Mouse (Mus musculus): Measurements from ENCODE around the gene Msl1.

The Msl1 gene

DNA sequence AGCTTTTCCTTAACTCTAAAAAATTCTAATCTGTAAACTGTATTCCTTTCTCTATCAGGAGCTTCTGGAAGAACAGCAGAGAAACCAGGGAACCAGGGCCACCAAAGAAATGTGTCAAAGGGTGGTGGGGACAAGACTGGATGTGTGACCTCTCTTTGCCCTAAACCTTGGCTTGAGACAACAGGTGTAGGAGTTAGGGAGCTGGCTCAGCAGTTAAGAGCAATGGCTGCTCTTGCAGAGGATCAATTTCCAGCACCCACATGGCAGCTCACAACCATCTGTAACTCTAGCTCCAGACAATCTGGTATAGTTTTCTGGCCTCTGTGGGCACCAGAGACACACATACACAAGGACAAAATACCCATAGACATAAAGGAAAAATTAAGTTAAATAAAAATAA, 17.4 kb upstream of the Msl1 start:
- no peak for DNase-seq

DNA sequence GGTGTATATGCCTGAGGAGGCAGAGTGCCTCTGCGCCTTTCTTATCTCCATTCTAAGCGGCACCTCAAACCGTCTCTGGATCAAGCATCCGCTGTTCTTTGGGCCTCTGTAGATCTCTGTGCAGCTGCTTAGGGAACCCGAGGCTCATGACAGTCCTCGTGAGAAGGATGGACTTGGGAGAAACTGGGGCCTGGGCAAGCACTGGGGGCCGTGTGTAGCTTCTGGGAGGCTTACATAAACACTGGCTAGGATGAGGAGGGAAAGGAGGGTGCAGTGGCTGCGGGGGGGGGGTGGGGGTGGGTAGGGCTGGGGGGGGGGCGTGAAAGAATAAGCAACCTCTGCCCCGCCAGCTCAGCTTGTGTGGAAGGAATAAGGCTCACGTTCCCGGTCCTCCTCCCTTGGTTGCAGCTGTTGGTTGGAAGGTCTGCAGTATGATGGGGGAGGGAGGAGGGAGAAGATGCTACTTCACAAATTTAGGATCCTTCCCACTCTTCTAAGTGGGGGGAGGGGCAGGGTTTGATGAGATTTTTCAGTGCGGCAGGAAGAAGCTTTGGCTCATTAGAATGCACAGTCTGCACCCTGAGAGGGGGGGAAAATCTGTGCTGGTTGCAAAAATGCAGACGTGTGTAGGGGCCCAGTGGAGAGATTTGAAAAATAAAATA, 13.3 kb upstream of the Msl1 start:
- DNase-seq = peak; percentile 78

DNA sequence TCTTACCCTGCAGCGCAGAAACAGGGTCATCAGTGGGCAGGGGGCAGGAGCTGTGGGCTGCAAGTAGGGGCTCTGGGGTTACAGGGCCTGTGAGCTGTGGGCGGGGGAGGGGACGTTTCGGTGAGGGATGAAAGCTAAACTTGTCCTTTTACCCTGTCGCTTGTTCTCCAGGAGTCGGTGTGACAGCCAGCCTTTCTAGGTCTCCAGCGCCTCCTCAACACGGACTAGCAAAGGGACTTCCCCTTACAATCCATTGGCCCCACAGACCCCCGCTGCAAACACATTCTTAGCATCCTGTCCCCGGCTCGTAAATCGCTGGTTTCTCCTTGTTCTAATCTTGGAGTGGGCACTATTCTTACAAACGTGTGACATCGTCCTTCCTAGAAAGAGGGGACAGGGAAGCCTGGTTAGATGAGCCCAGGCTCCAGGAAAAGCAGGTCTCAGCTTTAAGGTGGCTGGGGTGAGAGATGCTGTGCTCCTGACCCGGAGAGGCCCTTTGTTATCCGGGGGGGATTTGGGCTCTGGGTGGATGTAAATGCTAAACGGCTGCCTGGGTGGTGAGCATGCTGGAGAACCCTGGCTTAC, 12.6 kb upstream of the Msl1 start:
- DNase-seq = no peak

DNA sequence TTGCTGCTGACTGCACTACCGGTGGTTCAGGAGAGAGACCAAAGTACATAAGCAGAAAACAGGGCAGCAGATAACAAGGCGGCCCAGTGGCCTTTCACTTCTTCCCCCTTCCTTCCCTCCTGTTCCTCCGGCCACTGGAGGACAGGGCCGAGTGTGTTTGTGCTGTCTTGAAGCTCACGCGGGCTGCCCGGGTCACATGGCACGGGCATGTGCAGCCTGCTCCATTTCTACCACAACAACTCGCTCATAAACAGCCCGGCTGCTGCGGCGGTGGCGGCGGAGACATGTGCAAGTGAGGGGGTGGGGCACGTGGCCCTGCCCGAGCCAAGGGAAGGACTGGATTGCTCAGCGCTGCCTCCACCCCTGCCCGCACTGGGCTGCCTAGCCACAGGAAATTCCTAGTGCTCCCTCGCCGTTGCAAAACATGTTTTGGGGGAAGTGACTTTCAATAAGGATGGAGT, 12.1 kb upstream of the Msl1 start:
- peak; percentile 98 for DNase-seq

DNA sequence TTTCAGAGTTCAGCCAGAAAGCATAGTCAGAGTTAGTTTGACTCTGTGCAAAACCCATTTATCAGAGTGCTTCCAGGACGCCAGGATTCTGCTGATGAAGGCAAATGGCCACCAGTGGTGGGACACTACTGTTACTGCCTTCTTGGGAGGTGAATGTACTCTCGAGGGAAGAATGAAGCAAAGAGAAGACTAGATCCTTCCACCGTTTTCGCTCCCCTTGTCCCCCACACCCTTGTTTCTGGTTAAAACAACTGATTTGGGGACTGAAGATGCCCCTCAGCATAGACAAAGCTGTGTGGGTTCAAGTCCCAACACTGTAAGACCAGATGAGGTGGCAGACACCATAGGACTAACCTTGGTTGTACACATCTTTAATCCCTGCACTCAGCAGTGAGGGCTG, 11.2 kb upstream of the Msl1 start:
- peak; percentile 63 for DNase-seq

DNA sequence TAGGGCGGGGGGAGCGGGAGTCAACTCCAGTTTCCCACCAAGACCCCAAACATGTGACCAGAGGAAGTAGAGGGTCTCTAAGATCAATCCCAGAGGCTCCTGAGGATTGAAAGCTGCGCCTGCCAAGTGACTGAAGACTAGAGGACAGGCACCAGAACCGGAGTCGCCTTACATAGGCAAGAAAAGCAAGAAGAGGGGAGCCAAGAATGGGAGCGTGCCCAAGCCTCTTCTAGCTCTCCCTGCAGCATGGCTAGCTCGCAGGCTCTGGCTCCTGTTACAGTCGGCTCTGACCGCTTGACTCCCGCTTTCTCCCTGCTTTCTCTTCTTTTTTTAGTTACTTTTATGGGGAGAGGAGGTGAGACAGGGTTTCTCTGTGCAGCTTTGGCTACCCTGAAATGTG, 10.1 kb upstream of the Msl1 start:
- no peak for DNase-seq

DNA sequence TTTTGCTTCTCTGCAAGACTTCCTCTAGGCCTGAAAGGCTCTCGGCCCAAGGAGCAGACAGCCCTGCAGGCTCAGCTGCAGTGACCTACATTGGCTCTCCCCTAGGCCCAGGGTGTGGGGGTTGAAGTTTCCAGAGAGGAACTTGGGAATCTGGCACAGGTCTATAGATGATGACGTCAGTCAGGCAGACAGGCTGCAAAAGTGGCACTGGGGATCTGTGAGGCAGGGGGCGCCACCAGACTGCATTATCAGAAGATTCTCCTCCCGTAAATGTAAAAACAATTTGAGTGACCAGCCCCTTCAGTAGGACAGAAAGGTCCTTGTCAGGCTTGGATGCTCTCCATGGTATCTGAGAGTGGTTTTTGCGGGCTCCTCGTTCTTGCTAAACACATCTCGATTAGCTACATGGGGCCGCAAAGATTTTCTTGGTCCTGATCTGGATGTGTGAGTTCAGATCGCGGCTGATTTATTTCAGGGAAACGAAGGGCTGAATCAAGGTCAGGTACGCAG, 9.5 kb upstream of the Msl1 start:
- DNase-seq = peak; percentile 93

DNA sequence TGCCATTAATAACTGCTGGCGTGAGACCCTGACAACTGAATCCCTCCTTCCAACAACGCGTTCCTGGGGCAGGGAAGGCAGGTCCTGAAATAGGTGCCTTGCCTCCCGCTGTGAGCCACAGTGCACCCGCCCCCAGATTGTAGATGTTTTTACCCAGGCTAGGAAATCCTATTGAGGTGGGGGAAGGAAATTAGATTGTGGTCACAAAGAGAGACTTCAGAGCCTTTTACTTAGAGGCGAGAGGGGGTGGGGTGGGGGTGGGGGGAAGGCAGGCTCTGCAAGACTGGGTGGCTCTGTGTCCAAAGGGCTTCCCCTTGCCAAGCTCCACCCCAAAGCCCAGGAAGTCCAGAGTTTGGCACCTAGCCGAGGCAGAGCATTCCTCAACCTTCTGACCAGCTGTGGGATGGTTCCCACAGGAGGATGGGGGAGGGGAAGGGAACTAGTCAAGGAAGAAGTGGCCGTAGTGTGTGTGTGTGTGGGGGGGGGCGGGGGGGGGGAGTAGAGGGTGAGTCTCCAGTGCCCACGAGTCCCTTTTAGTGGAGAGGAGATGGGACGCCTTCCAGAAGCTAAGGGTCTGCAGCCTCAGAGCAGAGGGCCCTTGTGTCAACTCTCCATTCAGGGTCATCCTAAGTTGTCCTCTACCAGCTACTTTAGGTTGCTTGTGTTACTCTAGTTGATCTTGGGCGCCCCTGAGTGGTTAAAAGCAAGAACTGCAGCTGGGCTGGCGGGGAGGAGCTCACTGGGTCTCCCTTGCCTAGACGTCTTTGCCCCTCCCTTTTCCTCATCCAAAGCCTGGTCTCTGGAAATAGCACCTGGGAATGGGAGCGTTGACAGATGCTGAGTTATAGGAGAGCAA, 8.7 kb upstream of the Msl1 start:
- peak; percentile 99 for DNase-seq

DNA sequence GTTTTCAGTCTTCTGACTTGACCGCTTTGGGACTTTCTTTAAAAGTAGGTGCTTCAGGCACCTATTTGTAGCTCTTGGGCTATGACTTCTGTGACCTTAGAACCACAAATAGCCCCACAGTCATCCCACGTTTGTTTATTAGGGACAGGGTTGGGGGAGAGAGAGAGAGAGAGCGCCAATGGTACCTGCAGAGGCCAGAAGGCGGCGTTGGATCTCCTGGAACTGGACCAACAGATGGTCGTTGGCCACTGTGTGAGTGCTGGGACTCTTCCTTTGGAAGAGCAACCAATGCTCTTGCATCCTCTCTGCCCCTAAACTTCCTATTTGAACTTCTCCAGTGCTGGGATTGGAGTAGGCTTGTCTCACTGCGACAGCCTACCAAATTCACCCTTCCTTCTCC, 8.1 kb upstream of the Msl1 start:
- no peak for DNase-seq

DNA sequence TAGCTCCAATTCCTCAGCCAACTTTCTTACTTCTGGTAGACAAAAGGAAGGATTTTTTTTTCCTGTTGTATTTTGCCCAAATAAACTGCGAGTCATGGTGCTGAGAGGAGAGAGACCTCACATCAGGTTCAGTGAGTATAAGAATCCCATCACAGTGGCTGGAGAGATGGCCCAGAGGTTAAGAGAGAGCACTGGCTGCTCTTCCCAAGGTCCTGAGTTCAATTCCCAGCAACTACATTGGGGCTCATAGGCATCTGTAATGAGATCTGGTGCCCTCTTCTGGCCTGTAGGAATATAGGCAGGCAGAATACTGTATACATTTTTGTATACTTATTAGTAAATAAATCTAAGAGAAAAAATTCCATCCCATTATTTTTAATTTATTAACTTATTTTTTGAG, 7.6 kb upstream of the Msl1 start:
- peak; percentile 56 for DNase-seq

DNA sequence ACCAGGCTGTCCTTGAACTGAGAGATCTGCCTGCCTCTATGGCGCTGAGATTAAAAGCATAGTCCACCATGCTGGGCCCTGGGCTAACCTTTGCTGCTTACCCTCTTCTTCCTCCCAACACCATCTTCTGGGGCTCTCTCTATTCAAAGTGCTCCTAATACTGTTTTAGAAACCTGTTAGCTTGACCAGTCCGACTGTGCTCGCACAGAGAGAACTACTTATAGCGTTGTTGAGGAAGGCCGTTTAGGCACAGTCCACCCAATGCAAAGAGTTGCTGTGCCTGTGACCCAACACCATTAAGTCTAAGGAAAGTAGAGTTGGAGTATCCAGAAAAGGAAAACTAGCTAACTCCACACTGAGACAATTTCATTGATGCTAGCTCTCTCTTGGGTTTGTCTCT, 7.2 kb upstream of the Msl1 start:
- peak; percentile 51 for DNase-seq

DNA sequence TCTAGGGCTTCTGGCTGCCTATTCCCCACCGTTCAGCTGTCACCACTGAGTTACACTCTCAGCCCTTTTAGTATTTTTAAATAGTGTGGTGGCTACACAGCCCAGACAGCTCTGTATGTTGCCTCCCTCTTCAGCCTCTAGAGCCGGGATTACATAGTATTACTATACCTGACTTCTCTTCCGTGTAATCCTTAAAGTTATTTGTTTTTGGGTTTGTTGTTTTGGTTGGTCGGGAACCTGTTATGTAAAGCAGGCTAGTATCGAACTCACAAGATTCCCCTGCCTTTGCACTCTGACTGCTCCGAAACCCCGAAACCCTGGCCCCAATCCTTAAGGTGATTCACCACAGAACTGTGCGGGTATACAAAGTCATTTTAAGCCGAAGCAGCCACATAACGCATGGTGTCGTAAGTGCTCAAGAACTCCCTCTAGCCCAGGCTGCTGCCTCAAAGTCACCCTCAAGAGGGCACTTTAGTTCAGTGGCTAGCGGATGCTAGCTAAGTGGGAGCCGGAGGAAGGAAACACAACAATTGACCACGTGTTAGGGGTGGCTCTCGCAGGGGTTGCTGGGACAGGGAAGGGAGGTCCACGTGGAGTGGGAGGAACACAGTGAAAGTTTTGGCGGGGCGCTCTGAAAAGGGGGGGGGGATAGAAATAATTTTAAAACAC, 6.6 kb upstream of the Msl1 start:
- DNase-seq = peak; percentile 91

DNA sequence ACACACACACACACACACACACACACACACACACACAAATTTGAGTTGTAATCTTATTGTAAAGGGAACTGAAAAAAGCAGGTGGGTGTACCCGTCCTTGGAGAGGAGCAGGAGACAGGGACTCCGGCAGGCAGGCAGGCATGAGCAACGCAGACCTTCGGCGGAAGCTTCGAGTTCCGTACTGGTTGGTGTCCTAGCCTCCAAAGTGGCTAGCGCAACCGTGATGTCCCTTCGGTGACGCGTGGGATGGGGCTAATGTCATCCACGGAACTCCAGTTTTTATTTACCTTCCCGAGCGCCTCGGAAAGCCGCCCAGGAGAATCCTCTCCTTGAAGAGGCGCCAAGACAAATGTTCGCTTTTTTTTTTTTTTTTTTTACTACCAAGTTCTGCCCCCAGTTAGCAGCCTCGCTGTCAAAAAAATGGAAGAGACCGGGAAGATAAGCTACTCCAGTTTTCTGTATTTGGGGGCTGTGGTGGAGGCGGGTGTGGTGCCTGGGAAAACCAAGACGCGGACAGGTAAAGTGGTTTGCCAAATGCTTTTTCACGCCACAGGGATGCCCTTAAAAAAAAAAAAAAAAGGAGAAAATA, 6.0 kb upstream of the Msl1 start:
- DNase-seq = peak; percentile 51

DNA sequence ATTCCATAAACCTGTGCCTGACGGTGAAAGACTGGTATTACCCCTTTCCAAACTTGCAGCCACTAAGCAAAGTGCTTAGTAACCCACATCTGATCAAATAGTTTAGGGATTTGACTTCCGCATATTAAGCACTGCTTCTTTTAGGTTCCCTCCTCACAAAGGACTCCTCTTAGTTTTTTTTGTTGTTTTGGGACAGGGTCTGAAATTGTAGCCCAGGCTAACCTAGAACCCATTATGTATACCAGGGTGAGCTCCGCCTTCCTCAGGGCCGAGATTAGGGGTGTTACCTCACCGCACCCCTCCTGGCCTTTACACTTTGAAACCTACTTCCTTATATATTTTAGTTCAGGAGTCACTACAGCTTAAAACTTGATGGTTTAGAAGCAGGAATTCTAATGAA, 5.5 kb upstream of the Msl1 start:
- peak; percentile 36 for DNase-seq

DNA sequence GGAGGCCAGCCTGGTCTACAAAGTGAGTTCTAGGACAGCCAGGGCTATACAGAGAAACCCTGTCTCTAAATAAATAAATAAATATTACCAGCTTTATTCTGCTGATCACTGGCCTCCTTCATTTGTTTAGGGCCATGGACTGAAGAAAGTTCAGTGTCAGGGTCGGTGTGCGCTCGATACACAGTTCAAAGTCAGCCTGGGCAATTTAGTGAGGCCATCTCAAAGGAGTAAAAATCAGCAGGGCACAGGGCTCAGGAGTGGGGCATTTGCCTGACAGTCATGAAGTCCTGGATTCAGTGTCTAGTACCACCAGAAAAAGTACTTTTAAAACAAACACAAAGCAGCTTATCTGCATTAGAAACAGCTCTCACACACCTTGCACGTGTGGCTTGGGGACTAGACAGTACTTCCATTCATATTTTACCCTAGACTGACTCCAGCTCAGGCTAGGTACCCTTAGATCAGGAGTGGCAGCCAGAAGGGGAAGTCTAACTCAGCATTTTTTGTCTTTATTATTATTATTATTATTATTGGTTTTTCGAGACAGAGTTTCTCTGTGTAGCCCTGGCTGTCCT, 4.6 kb upstream of the Msl1 start:
- DNase-seq = peak; percentile 37

DNA sequence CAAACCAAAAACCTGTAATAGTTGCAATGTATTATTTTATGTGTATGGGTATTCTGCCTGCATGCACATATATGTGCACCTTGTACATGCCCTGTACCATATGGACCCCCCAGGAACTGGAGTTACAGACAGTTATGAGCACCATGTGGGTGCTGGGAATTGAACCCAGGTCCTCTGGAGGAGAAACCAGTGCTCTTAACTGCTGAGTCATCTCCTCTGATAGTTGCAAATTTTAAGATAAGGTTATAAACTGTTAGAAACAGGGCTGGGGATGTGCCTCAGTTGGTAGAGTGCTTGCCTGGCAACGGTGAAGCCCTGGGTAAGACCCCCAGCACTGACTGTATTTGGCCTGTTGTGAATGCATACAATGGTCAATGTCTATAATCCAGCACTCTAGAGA, 3.9 kb upstream of the Msl1 start:
- DNase-seq = peak; percentile 43

DNA sequence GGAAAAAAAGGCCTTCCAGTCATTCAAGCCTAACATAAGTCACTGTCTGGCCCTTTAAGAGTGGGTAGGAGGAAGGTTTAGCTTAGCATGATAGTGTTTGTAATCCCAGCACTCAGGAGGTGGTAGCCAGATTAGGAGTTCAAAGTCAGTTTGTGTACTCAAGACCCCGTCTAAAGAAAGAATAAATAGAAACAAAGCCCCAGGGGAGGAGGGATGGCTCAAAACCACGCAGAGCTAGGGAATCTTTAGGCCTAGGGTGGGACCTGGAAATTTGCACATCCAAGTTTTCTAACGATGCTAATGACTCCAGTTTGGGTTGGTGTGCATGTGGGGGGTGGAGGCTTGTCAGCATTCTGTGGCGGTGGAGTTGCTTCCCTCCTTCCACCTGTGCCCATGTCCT, 3.2 kb upstream of the Msl1 start:
- DNase-seq = peak; percentile 46

DNA sequence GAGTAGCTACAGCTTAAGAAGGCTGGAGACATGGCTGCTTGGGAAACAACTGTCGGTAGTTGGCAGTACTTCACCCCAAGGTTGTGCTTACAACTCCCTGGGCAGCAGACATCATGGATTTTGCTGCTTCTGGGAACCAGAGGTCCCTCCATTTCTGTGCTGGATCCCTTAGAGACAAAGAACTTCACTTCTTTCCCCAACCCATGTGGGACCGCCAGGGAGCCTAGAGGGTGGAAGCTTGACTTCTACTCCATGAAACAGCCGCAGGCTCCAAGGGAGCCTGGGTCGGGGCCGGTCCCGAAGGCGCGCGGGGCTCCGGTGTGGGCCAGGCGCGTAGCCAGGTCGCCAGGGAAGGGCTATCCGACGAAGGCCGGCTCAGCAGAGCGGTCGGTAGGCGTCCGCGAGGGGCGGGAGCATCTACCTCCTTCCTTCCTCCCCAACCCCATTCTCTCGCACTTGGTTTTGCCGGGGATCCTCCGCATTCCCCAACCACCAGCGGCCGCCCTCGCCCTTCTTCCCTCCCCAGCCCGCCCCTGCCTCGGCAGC, 774 bp upstream of the Msl1 start:
- DNase-seq = peak; percentile 81

DNA sequence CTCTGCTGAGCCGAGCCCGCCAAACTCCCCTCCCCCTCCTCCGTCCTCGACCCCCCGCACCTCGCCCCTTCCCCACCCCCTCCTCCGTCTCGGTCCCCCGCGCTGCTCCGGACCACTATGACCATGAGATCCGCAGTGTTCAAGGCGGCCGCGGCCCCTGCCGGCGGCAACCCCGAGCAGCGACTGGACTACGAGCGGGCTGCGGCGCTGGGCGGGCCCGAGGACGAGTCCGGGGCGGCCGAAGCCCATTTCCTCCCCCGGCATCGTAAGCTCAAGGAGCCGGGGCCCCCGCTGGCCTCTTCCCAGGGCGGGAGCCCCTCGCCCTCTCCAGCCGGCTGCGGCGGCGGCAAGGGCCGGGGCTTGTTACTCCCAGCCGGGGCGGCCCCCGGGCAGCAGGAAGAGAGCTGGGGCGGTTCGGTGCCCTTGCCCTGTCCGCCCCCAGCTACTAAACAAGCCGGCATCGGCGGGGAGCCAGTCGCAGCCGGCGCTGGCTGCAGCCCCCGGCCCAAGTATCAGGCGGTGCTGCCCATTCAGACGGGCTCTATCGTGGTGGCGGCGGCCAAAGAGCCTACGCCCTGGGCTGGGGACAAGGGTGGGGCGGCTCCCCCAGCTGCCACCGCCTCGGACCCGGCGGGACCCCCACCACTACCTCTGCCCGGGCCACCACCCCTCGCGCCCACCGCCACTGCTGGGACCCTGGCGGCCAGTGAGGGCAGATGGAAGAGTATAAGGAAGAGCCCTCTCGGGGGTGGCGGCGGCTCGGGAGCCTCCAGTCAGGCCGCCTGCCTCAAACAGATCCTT, 598 bp downstream of the Msl1 start:
- DNase-seq = peak; percentile 65

DNA sequence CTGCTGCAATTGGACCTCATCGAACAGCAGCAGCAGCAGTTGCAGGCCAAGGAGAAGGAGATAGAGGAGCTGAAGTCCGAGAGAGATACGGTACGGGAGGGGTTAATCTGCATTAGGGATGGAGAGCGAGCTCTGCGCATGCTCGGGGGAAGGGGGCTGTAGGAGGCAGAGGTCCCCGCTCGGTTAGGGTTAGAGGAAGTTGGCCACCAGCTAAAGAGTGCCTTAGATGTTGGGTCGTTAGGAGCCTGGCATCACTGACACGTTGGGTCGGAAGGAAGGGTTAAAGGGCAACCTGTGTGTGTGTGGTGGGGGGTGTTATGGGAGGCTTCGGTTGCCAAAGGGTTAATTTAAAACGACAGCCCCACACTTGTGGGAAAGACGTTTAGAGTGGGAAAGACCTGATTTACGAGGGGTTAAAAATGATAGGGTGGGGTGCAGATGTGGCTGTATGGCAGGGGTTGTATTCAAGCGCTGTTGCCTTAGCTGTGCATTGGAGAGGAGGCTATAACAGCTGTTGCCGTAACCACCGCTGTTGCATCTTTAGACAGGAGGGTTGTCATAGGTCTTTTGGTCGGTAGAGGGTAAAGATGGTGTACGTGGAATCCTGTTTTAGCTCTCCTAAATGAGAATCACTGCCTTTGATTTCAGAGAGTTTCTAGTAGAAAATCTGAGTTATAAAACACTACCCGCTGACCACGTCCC, 1.4 kb downstream of the Msl1 start:
- DNase-seq = peak; percentile 83

DNA sequence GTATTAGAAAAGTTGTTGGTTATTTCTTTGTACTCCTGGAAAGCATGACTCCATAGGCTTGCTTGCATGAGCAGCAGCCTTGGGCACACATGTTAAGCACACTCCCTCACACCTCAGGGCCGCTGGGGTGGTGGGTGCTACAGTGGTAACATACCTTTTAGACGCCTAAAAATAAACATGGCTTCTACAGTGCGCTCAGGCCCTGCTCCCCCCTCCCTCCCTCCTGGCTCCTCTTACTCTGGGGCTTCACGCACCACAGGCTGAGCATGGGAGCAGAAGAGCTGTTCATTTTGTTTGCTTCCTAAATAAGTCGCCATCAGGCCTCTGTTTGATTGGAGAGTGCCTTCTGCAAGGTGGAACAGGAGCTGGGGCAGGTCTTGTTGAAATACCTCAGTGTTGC, 2.0 kb downstream of the Msl1 start:
- peak; percentile 60 for DNase-seq
